9 mouse cellular contexts compared by ENCODE assay signal in genomic region chr17:86249499-86250405, GRCm38 (mm10).
A peak's percentile ranks its signal among the peaks of the same experiment; 100 is the strongest.
DNase-seq lines count a peak whose midpoint lies in the region; ATAC-seq lines count a peak whose summit lies in the region.
"Had no signal": no experiment of that assay in that cellular context is flagged by ENCODE, and none has a peak within 500 bp of the region (broad histone marks: within the 10 kb centered on the region; RNA-seq: fewer than 3 reads in every experiment).

No protein-coding gene starts in this region.

- no peak overlapping the region for H3K27ac ChIP-seq in lung, embryonic 15.5 days
- H3K27ac ChIP-seq in forebrain, embryonic 16.5 days (ENCODE audit: low read length), result peak overlapping the region; percentile 77
- no peak overlapping the region for H3K27ac ChIP-seq in liver, embryonic 12.5 days

- DNase-seq in lung, postnatal 25 days (ENCODE audit: low spot score), result no peak
- peak; percentile 69 to 87 for DNase-seq in layer of hippocampus, postnatal 14 days (ENCODE audit: low spot score in 2 of 2)
- peak; percentile 91 to 95 for DNase-seq in right cerebral cortex, postnatal 10 days (ENCODE audit: low spot score in 2 of 2)
- no peak for DNase-seq in gastrocnemius, postnatal 25 days

- no peaks in the 10 kb centered on the region for H3K27me3 ChIP-seq in lung, embryonic 15.5 days
- no peaks in the 10 kb centered on the region for H3K27me3 ChIP-seq in forebrain, embryonic 16.5 days (replicated peaks; ENCODE audit: control insufficient read depth, insufficient read depth, low read length)
- no peaks in the 10 kb centered on the region; the same call in 1 of the 2 replicates for H3K27me3 ChIP-seq in liver, embryonic 12.5 days (replicated peaks)

- no peak overlapping the region for H3K4me3 ChIP-seq in lung, embryonic 15.5 days
- no peak overlapping the region for H3K4me3 ChIP-seq in forebrain, embryonic 16.5 days (replicated peaks; ENCODE audit: low read length)
- no peak overlapping the region for H3K4me3 ChIP-seq in liver, embryonic 12.5 days
- H3K4me3 ChIP-seq: myocyte had no signal

- no peaks in the 10 kb centered on the region for H3K36me3 ChIP-seq in lung, embryonic 15.5 days
- no peaks in the 10 kb centered on the region for H3K36me3 ChIP-seq in forebrain, embryonic 16.5 days (ENCODE audit: control insufficient read depth, insufficient read depth)
- no peaks in the 10 kb centered on the region for H3K36me3 ChIP-seq in liver, embryonic 12.5 days

- 0 out of 2 replicates have a peak, but pooled peaks cover 1% of the 10 kb centered on the region for H3K9me3 ChIP-seq in lung, embryonic 15.5 days
- peaks cover 2% of the 10 kb centered on the region; the same call in 1 of the 2 replicates for H3K9me3 ChIP-seq in forebrain, embryonic 16.5 days (ENCODE audit: control insufficient read depth, low read length)
- 0 out of 2 replicates have a peak, but pooled peaks cover 5% of the 10 kb centered on the region for H3K9me3 ChIP-seq in liver, embryonic 12.5 days (replicated peaks)

- no peak overlapping the region for H3K9ac ChIP-seq in lung, embryonic 15.5 days
- no peak overlapping the region for H3K9ac ChIP-seq in forebrain, embryonic 16.5 days (replicated peaks; ENCODE audit: low read depth, low read length)
- no peak overlapping the region for H3K9ac ChIP-seq in liver, embryonic 12.5 days

- no peak overlapping the region for H3K4me2 ChIP-seq in lung, embryonic 15.5 days
- H3K4me2 ChIP-seq in forebrain, embryonic 16.5 days (ENCODE audit: low read length), result no peak overlapping the region
- H3K4me2 ChIP-seq in liver, embryonic 12.5 days, result no peak overlapping the region

- peaks cover 13% of the 10 kb centered on the region for H3K4me1 ChIP-seq in lung, embryonic 15.5 days
- H3K4me1 ChIP-seq in forebrain, embryonic 16.5 days (replicated peaks; ENCODE audit: control insufficient read depth, insufficient read depth, low read length), result peaks cover 33% of the 10 kb centered on the region
- no peaks in the 10 kb centered on the region for H3K4me1 ChIP-seq in liver, embryonic 12.5 days

- peak; percentile 54; the same call in 1 of the 2 replicates for ATAC-seq in lung, embryonic 15.5 days (ENCODE audit: borderline replicate concordance, extremely low read depth, low FRiP score, low TSS enrichment)
- peak; percentile 14; the same call in 1 of the 2 replicates for ATAC-seq in forebrain, embryonic 16.5 days
- ATAC-seq in inflammation-experienced regulatory T-cells, adult 6 months, result no peak
- ATAC-seq in liver, embryonic 12.5 days, result no peak

- WGBS in lung, embryonic 15.5 days, result 61% methylated on average over 21 of the region's 21 CpGs
- 66% methylated on average over 21 of the region's 21 CpGs for WGBS in forebrain, embryonic 16.5 days
- WGBS in liver, embryonic 12.5 days (ENCODE audit: insufficient replicate concordance), result 69% methylated on average over 21 of the region's 21 CpGs

Comparison
In these comparisons a context has a peak if more than half of its experiments do, and no peak if none do; other contexts are left out.
1. ATAC-seq: peak in lung, embryonic 15.5 days (single experiment) and forebrain, embryonic 16.5 days (single experiment); none in inflammation-experienced regulatory T-cells, adult 6 months (single experiment) and liver, embryonic 12.5 days (single experiment).
2. DNase-seq: peak in layer of hippocampus, postnatal 14 days (2 of 2) and right cerebral cortex, postnatal 10 days (2 of 2); none in lung, postnatal 25 days (single experiment) and gastrocnemius, postnatal 25 days (single experiment).